Mouse (Mus musculus): ENCODE data around the gene Bmp10. TPM values are rescaled to one million over a fixed set of nuclear protein-coding genes. Genes with fewer than 3 reads are reported as not detected.

Bmp10 gene
- polyA plus RNA-seq, 1 experiment from 2014 or later = not detected

DNA sequence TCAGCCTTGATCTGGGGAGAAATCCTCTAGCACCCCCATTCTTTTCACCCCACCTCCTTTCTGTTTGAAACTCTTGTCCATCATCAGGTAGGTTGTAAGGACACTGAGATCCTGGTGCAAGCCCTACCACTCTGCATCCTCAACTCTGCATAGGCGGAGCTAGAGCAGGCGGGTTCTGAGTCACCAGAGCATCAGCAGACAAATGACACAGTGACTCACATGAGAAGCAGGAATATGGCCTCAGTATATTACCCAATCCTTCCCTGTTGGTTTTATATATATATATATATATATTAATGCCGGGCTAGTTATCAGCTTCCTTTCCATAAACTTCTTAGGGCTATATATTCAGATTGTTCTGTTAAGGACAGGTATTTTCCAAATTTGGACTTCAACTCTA is 7.0 kb downstream of the Bmp10 start:
- no peak overlapping the region for H3K4me3 ChIP-seq (ENCODE audit: low read depth, low read length)
- ATAC-seq (ENCODE audit: low read depth) = no peak
- H3K4me1 ChIP-seq (ENCODE audit: control insufficient read depth, insufficient read depth, low read length) = no peaks in the 10 kb centered on the region
- H3K9me3 ChIP-seq (ENCODE audit: control insufficient read depth, low read length) = no peaks in the 10 kb centered on the region
- no peaks in the 10 kb centered on the region for H3K27me3 ChIP-seq (replicated peaks; ENCODE audit: control insufficient read depth, insufficient read depth, low read length)
- WGBS = 86% methylated on average over 3 of the region's 3 CpGs
- H3K27ac ChIP-seq (replicated peaks; ENCODE audit: low read depth, low read length) = no peak overlapping the region
- no peak overlapping the region for H3K9ac ChIP-seq (ENCODE audit: low read depth, low read length)
- H3K36me3 ChIP-seq (ENCODE audit: control insufficient read depth, insufficient read depth, low read length) = no peaks in the 10 kb centered on the region
- no peak overlapping the region for H3K4me2 ChIP-seq (ENCODE audit: low read depth, low read length)
- DNase-seq (ENCODE audit: low spot score) = no peak

DNA sequence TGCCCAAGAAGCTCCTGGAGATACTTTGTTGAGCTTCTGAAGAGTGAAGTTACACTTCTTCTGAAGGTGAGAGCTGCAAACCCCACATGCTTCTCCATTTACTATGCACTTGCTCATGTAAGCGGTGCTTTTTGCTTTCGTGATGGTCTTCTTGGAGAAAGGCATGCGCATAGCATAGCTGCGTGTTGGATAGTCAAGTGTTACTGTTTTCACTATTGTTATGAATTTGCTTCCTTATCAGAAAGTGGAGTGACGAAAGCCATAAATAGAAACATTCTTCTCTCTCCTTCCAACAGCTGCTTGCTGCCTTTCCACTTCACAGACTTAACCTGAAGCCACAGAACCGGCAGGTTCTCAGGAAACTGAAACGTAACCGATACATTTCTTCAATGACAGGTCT is 8.0 kb downstream of the Bmp10 start:
- no peak overlapping the region for H3K4me3 ChIP-seq (ENCODE audit: low read depth, low read length)
- 79% methylated on average over 8 of the region's 8 CpGs for WGBS
- ATAC-seq (ENCODE audit: low read depth) = no peak

DNA sequence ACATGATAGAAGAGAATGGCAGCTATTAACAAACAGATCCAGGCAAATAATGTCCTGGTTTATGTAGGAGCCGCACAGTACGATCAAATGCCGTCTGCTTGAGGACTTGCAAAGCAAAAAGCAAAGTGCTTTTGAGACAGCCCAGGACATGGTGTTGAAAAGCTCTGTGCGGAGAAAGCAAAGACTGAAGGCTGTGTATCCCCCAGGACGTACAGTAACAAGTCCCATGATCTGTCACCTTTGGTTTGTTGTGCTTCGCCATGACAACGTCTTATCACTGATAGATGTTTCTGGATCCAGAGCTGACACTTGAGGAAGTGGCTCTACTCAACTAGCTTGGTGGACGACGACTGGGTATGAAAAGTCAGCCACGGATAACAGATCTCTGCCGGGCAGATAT is 14.5 kb downstream of the Bmp10 start:
- H3K36me3 ChIP-seq (ENCODE audit: control insufficient read depth, insufficient read depth, low read length) = no peaks in the 10 kb centered on the region
- H3K4me3 ChIP-seq (ENCODE audit: low read depth, low read length) = no peak overlapping the region
- H3K9ac ChIP-seq (ENCODE audit: low read depth, low read length) = no peak overlapping the region
- 84% methylated on average over 11 of the region's 11 CpGs for WGBS
- DNase-seq (ENCODE audit: low spot score) (no peak), ATAC-seq (ENCODE audit: low read depth) (no peak)
- H3K4me2 ChIP-seq (ENCODE audit: low read depth, low read length) = no peak overlapping the region
- H3K27ac ChIP-seq (replicated peaks; ENCODE audit: low read depth, low read length) = no peak overlapping the region
- H3K4me1 ChIP-seq (ENCODE audit: control insufficient read depth, insufficient read depth, low read length) = no peaks in the 10 kb centered on the region
- H3K27me3 ChIP-seq (replicated peaks; ENCODE audit: control insufficient read depth, insufficient read depth, low read length) = no peaks in the 10 kb centered on the region
- H3K9me3 ChIP-seq (ENCODE audit: control insufficient read depth, low read length) = no peaks in the 10 kb centered on the region

More for the DNA sequence above, 8.0 kb downstream of the Bmp10 start:
- Histone ChIP-seq H3K27ac (replicated peaks; ENCODE audit: low read depth, low read length) (no peak overlapping the region), H3K9ac (ENCODE audit: low read depth, low read length) (no peak overlapping the region), H3K36me3 (ENCODE audit: control insufficient read depth, insufficient read depth, low read length) (no peaks in the 10 kb centered on the region), H3K27me3 (replicated peaks; ENCODE audit: control insufficient read depth, insufficient read depth, low read length) (no peaks in the 10 kb centered on the region), H3K4me2 (ENCODE audit: low read depth, low read length) (no peak overlapping the region), H3K4me1 (ENCODE audit: control insufficient read depth, insufficient read depth, low read length) (no peaks in the 10 kb centered on the region), H3K9me3 (ENCODE audit: control insufficient read depth, low read length) (no peaks in the 10 kb centered on the region)
- DNase-seq (ENCODE audit: low spot score) = no peak

DNA sequence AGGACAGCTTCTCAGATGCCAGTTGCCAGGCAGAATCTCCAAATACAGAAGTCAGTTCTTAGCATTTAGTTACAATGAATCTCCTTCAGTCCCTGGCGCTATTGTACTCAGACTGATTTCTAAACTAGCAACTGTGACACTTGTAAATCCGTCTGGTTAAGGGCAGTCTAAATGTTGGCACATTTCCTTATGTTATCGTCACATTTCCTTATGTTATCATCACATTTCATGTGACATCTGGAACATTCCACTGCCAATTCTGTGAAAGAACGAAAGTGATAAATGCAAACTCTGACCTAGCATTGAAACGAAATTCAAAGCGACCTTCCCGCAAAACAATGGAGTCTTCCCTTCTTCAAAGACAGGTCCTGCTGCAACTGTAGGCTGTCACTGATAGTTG is 16.4 kb downstream of the Bmp10 start:
- Histone ChIP-seq H3K9me3 (ENCODE audit: control insufficient read depth, low read length) (no peaks in the 10 kb centered on the region), H3K27ac (replicated peaks; ENCODE audit: low read depth, low read length) (no peak overlapping the region), H3K36me3 (ENCODE audit: control insufficient read depth, insufficient read depth, low read length) (no peaks in the 10 kb centered on the region), H3K27me3 (replicated peaks; ENCODE audit: control insufficient read depth, insufficient read depth, low read length) (no peaks in the 10 kb centered on the region), H3K9ac (ENCODE audit: low read depth, low read length) (no peak overlapping the region), H3K4me3 (ENCODE audit: low read depth, low read length) (no peak overlapping the region), H3K4me1 (ENCODE audit: control insufficient read depth, insufficient read depth, low read length) (no peaks in the 10 kb centered on the region), H3K4me2 (ENCODE audit: low read depth, low read length) (no peak overlapping the region)
- 75% methylated on average over 7 of the region's 7 CpGs for WGBS
- ATAC-seq (ENCODE audit: low read depth) (no peak), DNase-seq (ENCODE audit: low spot score) (no peak)

DNA sequence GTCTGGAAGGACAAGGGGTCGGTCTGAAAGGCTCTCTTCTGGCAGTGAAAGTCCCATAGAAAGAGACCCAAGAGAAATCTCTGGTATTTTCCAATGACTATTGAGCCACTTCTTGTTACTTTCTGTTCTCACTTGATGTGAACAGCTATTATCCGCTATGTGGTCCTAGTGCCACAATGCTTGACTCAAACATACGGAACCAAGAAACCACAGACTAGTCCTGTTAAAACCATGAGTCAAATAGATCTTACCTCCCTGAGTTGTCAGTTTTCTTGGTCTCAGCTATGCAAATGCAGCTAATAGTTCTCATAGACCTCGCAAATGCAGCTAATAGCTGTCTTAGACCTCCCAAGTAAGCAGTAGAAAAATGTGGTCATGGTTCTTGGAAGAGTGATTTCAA is 18.4 kb downstream of the Bmp10 start:
- H3K36me3 ChIP-seq (ENCODE audit: control insufficient read depth, insufficient read depth, low read length) = no peaks in the 10 kb centered on the region
- H3K27ac ChIP-seq (replicated peaks; ENCODE audit: low read depth, low read length) = no peak overlapping the region
- no peaks in the 10 kb centered on the region for H3K9me3 ChIP-seq (ENCODE audit: control insufficient read depth, low read length)
- no peak for ATAC-seq (ENCODE audit: low read depth)
- H3K9ac ChIP-seq (ENCODE audit: low read depth, low read length) = no peak overlapping the region
- no peak overlapping the region for H3K4me2 ChIP-seq (ENCODE audit: low read depth, low read length)
- H3K4me3 ChIP-seq (ENCODE audit: low read depth, low read length) = no peak overlapping the region
- H3K27me3 ChIP-seq (replicated peaks; ENCODE audit: control insufficient read depth, insufficient read depth, low read length) = no peaks in the 10 kb centered on the region
- H3K4me1 ChIP-seq (ENCODE audit: control insufficient read depth, insufficient read depth, low read length) = no peaks in the 10 kb centered on the region
- DNase-seq (ENCODE audit: low spot score) = no peak
- WGBS = 90% methylated on average over 4 of the region's 4 CpGs

DNA sequence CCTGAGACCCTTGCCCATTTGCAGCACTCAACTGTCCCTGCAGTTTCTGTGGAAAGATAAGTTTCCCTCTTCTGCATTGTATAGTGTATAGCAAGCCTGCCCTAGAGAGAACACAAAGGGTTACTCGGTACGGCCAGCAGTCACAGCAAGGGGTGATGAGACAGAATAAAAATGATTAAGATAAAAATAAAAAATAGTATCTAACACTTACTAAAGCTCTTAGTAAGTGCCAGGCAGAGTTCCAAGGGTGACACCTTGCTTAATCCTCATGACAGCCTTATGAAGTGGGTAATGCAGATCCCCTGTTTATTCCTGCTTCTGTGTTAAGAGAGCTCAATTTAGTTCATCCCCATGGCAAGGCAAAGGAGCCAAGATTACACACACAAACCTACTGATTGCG is 20.7 kb downstream of the Bmp10 start:
- Histone ChIP-seq H3K36me3 (ENCODE audit: control insufficient read depth, insufficient read depth, low read length) (no peaks in the 10 kb centered on the region), H3K4me3 (ENCODE audit: low read depth, low read length) (no peak overlapping the region), H3K4me2 (ENCODE audit: low read depth, low read length) (no peak overlapping the region), H3K27me3 (replicated peaks; ENCODE audit: control insufficient read depth, insufficient read depth, low read length) (no peaks in the 10 kb centered on the region), H3K27ac (replicated peaks; ENCODE audit: low read depth, low read length) (no peak overlapping the region), H3K4me1 (ENCODE audit: control insufficient read depth, insufficient read depth, low read length) (no peaks in the 10 kb centered on the region), H3K9me3 (ENCODE audit: control insufficient read depth, low read length) (no peaks in the 10 kb centered on the region), H3K9ac (ENCODE audit: low read depth, low read length) (no peak overlapping the region)
- WGBS = 74% methylated on average over 3 of the region's 3 CpGs
- ATAC-seq (ENCODE audit: low read depth) (no peak), DNase-seq (ENCODE audit: low spot score) (no peak)

DNA sequence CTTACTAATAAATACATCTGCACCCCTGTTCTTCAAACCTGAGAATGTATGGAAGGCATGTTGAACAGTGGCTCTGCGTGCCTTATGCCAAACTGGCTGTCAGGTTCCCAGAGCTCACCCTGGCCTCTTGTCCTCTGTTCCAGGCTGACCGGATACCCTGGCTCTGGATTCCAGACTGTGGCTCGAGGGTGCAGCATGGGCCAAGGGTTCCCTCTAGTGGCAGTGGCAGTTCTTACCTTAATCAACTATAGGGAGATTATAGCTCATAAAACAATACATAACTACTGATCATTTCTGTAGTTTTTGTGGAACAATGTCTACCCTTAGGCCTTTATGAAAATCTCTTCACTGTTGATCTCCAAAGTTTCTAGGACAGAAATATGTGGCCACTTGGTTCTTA is 22.2 kb downstream of the Bmp10 start:
- DNase-seq (ENCODE audit: low spot score) = no peak
- Histone ChIP-seq H3K9me3 (ENCODE audit: control insufficient read depth, low read length) (no peaks in the 10 kb centered on the region), H3K36me3 (ENCODE audit: control insufficient read depth, insufficient read depth, low read length) (no peaks in the 10 kb centered on the region), H3K27me3 (replicated peaks; ENCODE audit: control insufficient read depth, insufficient read depth, low read length) (no peaks in the 10 kb centered on the region), H3K4me2 (ENCODE audit: low read depth, low read length) (no peak overlapping the region), H3K4me3 (ENCODE audit: low read depth, low read length) (no peak overlapping the region), H3K27ac (replicated peaks; ENCODE audit: low read depth, low read length) (no peak overlapping the region), H3K9ac (ENCODE audit: low read depth, low read length) (no peak overlapping the region), H3K4me1 (ENCODE audit: control insufficient read depth, insufficient read depth, low read length) (no peaks in the 10 kb centered on the region)
- 58% methylated on average over 3 of the region's 3 CpGs for WGBS
- no peak for ATAC-seq (ENCODE audit: low read depth)

DNA sequence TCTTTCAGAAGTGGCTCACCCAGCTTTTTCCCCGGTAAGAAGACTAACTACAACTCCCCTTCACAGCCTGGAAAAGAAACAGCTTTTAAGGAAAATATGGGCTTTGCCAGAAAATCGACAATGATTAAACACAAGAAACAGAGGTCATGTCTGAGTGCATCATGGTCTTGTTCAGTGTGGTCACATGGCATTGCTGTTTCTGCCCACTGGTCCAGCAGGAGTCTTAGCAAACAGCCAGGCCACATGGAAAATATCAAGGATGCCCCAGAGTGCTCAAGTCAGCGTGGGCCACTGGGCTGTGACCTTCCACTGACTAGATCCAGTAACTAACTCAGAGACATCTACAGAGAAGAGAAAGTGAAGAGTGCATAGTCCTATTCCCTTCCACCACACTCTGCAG is 23.0 kb downstream of the Bmp10 start:
- no peaks in the 10 kb centered on the region for H3K27me3 ChIP-seq (replicated peaks; ENCODE audit: control insufficient read depth, insufficient read depth, low read length)
- no peak overlapping the region for H3K4me2 ChIP-seq (ENCODE audit: low read depth, low read length)
- ATAC-seq (ENCODE audit: low read depth) (no peak), DNase-seq (ENCODE audit: low spot score) (no peak)
- H3K27ac ChIP-seq (replicated peaks; ENCODE audit: low read depth, low read length) = no peak overlapping the region
- H3K9me3 ChIP-seq (ENCODE audit: control insufficient read depth, low read length) = no peaks in the 10 kb centered on the region
- no peaks in the 10 kb centered on the region for H3K4me1 ChIP-seq (ENCODE audit: control insufficient read depth, insufficient read depth, low read length)
- no peak overlapping the region for H3K4me3 ChIP-seq (ENCODE audit: low read depth, low read length)
- H3K9ac ChIP-seq (ENCODE audit: low read depth, low read length) = no peak overlapping the region
- no peaks in the 10 kb centered on the region for H3K36me3 ChIP-seq (ENCODE audit: control insufficient read depth, insufficient read depth, low read length)
- 60% methylated on average over 3 of the region's 3 CpGs for WGBS

DNA sequence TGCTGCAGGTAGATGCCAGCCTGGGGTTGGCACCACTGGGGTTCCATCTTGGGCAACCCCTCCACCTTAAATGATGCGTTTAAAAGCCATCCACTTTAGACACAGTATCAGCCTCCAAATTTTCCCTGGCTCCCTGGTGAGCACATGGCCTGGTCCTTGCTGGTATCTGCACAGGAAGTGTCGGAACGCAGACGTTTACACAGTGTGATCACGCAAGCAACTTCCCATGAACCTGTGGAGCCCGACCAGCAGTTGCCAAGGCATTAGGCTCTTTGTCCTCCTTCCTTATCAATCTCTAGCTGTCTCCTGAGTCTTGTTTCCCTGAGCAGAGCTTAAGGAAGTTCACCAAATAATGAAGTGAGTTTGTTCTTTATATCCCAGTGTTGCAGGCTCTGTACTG is 26.7 kb downstream of the Bmp10 start:
- Histone ChIP-seq H3K4me1 (ENCODE audit: control insufficient read depth, insufficient read depth, low read length) (no peaks in the 10 kb centered on the region), H3K4me2 (ENCODE audit: low read depth, low read length) (no peak overlapping the region), H3K4me3 (ENCODE audit: low read depth, low read length) (no peak overlapping the region), H3K9me3 (ENCODE audit: control insufficient read depth, low read length) (no peaks in the 10 kb centered on the region), H3K27me3 (replicated peaks; ENCODE audit: control insufficient read depth, insufficient read depth, low read length) (no peaks in the 10 kb centered on the region), H3K9ac (ENCODE audit: low read depth, low read length) (no peak overlapping the region), H3K36me3 (ENCODE audit: control insufficient read depth, insufficient read depth, low read length) (no peaks in the 10 kb centered on the region), H3K27ac (replicated peaks; ENCODE audit: low read depth, low read length) (no peak overlapping the region)
- WGBS = 76% methylated on average over 6 of the region's 6 CpGs
- DNase-seq (ENCODE audit: low spot score) = no peak
- no peak for ATAC-seq (ENCODE audit: low read depth)

Measured in embryonic facial prominence, embryonic 14.5 days (tissue).